Mouse (Mus musculus) heart, embryonic 11.5 days (tissue): ENCODE measurements around the gene Nme7. TPM values are rescaled to one million over a fixed set of nuclear protein-coding genes. Genes with fewer than 3 reads are reported as not detected.

ENCODE experiments used
- ATAC-seq: fragments of 200-750 bp; cut with Nextera tagmentation; replicated peaks from 2 replicates; pipeline ENCODE4 v1.8.0; 2017; ENCODE audit warnings: moderate library complexity; ENCODE audit not compliant: insufficient number of reproducible peaks, low FRiP score, low TSS enrichment
- H3K27ac ChIP-seq: fragments of 300-500 bp; sonication (generic); 2 replicates; pipeline ENCODE4 v1.5.1; 2014; ENCODE audit warnings: mild to moderate bottlenecking, low read depth, low read length
- H3K27me3 ChIP-seq: fragments of 300-500 bp; sonication (generic); 2 replicates; pipeline ENCODE4 v1.6.1; 2014; ENCODE audit warnings: mild to moderate bottlenecking, low read length, mixed read lengths; ENCODE audit not compliant: control insufficient read depth, insufficient read depth
- H3K36me3 ChIP-seq: fragments of 300-500 bp; sonication (generic); 2 replicates; pipeline ENCODE4 v1.6.1; 2014; ENCODE audit warnings: mild to moderate bottlenecking, low read length, moderate library complexity, mixed read lengths; ENCODE audit not compliant: control insufficient read depth, insufficient read depth
- H3K4me1 ChIP-seq: fragments of 300-500 bp; sonication (generic); 2 replicates; pipeline ENCODE4 v1.6.1; 2014; ENCODE audit warnings: low read length; ENCODE audit not compliant: control insufficient read depth, insufficient read depth
- H3K4me2 ChIP-seq: fragments of 300-500 bp; sonication (generic); 2 replicates; pipeline ENCODE4 v1.6.1; 2014; ENCODE audit warnings: mild to moderate bottlenecking, moderate library complexity
- H3K4me3 ChIP-seq: fragments of 300-500 bp; sonication (generic); 2 replicates; pipeline ENCODE4 v1.5.1; 2014; ENCODE audit warnings: low read depth, low read length
- H3K9ac ChIP-seq: fragments of 300-500 bp; sonication (generic); 2 replicates; pipeline ENCODE4 v1.6.1; 2014; ENCODE audit warnings: mild to moderate bottlenecking, low read depth, low read length, moderate library complexity
- H3K9me3 ChIP-seq: fragments of 300-500 bp; sonication (generic); replicated peaks from 2 replicates; pipeline ENCODE4 v1.6.1; 2016; ENCODE audit warnings: low read length; ENCODE audit not compliant: control insufficient read depth
- WGBS: fragments of 180-500 bp; shearing (Covaris S2); extraction: QIAGEN DNeasy Blood & Tissue Kit; methylation state at CpG from one replicate; pipeline ENCODE4 v1.1.7; 2014; ENCODE audit not compliant: insufficient replicate concordance; 5-methylcytosine and 5-hydroxymethylcytosine counted together
- polyA plus RNA-seq: library from polyadenylated mRNA; unstranded; fragments of >200 nt; fragmentation: Nextera tagmentation; extraction: Ambion mirVana; gene quantifications from 2 replicates; pipeline ENCODE4 v1.2.1, GENCODE M21; 2014

The Nme7 gene
- polyA plus RNA-seq, 1 experiment from 2014 or later = 22.2 TPM

DNA sequence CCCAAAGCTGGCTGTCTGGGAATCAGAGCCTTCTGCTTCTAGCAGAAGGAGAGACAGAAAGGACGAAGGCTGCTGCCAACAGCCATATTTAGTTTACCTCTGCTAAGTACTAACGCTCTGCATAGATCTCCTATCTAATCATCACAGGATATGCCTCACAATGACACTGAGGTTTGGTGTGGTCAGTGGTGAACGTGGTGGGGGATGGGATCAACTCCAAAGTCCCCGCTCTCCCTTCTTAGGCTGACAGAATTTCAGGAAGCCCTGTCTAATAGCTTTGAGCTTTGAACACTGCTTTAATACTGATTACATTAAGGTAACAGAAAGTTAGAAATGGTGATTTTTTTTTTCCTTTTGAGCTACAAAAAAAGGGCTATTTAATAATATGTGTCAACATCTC, 146.3 kb downstream of the Nme7 start:
- H3K4me2 ChIP-seq = no peak overlapping the region
- H3K9me3 ChIP-seq = no peaks in the 10 kb centered on the region
- no peak for ATAC-seq
- no peak overlapping the region for H3K9ac ChIP-seq
- peaks cover 43% of the 10 kb centered on the region for H3K4me1 ChIP-seq
- 47% methylated on average over 4 of the region's 4 CpGs for WGBS
- H3K36me3 ChIP-seq = peaks cover 12% of the 10 kb centered on the region
- 0 out of 2 replicates have a peak overlapping the region, but pooled peaks have one; percentile 35 for H3K27ac ChIP-seq
- no peaks in the 10 kb centered on the region for H3K27me3 ChIP-seq
- H3K4me3 ChIP-seq = no peak overlapping the region

DNA sequence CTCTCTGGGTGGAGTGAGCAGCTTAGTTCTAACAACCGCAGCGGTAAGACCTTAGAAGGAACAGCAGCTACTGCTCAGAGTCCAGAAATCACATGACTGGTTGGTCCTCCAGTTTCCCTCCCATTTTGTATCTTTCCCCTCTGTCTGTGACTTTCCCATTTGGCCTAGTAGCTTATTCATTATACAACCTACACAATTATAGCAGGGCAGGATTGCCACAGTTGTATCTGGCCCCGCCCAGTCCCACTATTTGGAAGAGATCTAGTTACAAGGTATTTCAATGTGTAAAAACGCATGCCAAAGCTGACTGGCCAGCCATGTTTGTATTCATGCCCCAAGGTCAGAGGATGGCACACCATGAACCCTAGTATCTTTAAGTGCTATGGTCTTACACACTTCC, 146.7 kb downstream of the Nme7 start:
- 82% methylated on average over 4 of the region's 4 CpGs for WGBS
- no peak for ATAC-seq
- no peak overlapping the region for H3K4me2 ChIP-seq

DNA sequence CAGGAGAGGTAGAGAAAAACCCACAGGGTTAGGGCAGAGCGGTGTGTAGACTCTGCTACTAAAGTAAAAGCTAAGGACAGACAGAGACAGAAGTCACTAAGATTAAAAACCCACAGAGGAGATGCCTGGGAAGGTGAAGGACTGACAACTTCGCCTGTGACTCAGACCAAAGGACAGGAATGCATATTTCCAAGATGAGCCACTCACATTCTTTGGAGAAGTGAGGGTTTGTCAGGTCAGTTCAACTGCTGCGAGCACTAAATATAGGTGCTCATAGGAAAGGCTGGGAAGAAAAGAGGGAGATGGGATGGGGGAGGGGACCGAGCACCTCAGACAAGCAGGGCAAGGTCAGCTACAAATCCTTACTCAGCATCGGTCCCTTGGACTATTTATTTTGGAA, 147.4 kb downstream of the Nme7 start:
- H3K36me3 ChIP-seq = peaks cover 12% of the 10 kb centered on the region
- WGBS = 50% methylated on average over 5 of the region's 5 CpGs
- ATAC-seq = no peak
- H3K9me3 ChIP-seq = no peaks in the 10 kb centered on the region
- H3K27me3 ChIP-seq = no peaks in the 10 kb centered on the region
- no peak overlapping the region for H3K4me3 ChIP-seq
- H3K27ac ChIP-seq = no peak overlapping the region
- peak overlapping the region; percentile 3; the same call in 1 of the 2 replicates for H3K4me2 ChIP-seq
- H3K9ac ChIP-seq = no peak overlapping the region
- H3K4me1 ChIP-seq = peaks cover 46% of the 10 kb centered on the region

More for the DNA sequence above, 146.7 kb downstream of the Nme7 start:
- peaks cover 12% of the 10 kb centered on the region for H3K36me3 ChIP-seq
- no peak overlapping the region for H3K4me3 ChIP-seq
- no peaks in the 10 kb centered on the region for H3K27me3 ChIP-seq
- no peaks in the 10 kb centered on the region for H3K9me3 ChIP-seq
- H3K4me1 ChIP-seq = peaks cover 43% of the 10 kb centered on the region
- no peak overlapping the region for H3K27ac ChIP-seq
- H3K9ac ChIP-seq = no peak overlapping the region

DNA sequence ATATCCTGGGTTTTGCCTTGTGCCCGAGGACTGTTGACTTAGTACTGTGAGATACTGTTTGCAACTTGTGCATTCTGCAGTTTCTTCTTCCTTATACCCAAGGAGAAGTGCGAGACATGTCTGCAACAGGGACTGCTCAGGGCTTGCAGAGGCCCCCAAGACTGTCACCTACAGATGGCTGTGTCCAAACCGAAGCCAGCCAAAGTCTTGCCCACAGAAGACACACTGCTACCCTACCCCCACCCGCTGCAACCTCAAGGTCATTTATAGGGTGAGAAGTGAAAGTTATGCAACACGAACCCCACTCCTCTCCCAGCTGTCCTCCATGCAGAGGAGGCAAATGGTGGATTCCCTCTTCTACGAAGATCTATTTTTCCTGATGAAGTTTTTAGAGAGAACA, 148.7 kb downstream of the Nme7 start:
- Histone ChIP-seq H3K9me3 (no peaks in the 10 kb centered on the region), H3K27me3 (no peaks in the 10 kb centered on the region), H3K4me3 (no peak overlapping the region), H3K4me2 (no peak overlapping the region), H3K36me3 (peaks cover 12% of the 10 kb centered on the region), H3K9ac (0 out of 2 replicates have a peak overlapping the region, but pooled peaks have one; percentile 34), H3K27ac (peak overlapping the region; percentile 57), H3K4me1 (peaks cover 46% of the 10 kb centered on the region)
- 82% methylated on average over 6 of the region's 6 CpGs for WGBS
- ATAC-seq = no peak

DNA sequence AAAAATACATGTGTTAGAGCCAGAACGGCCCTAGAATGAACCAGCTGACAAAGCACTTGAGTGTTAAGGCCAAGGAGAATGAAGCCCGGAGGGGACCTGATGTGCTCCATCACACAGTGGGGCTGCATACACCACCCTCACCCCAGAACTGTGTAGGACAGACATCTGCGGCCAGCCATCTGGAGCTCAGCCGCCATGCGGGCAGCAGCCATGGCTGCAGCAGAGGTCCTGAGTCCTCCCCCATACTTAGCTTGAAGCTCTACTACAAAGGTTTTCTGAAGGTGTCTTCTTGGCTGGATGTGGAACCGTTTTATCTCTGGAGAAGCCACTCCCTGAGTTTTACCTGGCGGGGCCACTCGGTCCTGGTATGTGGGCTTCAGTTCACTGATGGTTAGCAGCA, 149.2 kb downstream of the Nme7 start:
- Histone ChIP-seq H3K27me3 (peaks cover 2% of the 10 kb centered on the region; the same call in 1 of the 2 replicates), H3K4me1 (peaks cover 46% of the 10 kb centered on the region), H3K27ac (peak overlapping the region; percentile 57)

DNA sequence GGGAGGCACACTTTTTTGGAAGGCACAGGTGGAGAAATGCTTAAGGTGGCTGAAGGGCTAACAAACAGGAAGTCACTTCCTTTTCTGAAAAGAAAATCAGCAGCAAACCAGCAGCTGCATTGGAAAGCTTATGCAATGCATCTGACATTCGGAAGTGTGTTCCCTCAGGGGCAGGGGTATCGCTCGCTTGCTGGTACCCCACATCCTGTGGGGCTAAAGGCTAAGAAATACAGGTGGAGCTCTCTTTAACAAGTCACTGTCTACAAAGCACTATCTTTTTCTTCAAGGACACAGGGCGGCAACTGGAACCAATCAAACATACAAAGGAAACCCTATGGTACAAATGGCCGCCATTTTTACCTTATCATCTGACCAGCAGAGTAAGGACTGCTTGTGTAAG, 149.8 kb downstream of the Nme7 start:
- no peak overlapping the region for H3K27ac ChIP-seq
- H3K9me3 ChIP-seq = no peaks in the 10 kb centered on the region
- H3K27me3 ChIP-seq = peaks cover 5% of the 10 kb centered on the region
- peaks cover 44% of the 10 kb centered on the region for H3K4me1 ChIP-seq
- no peak overlapping the region for H3K9ac ChIP-seq
- H3K4me2 ChIP-seq = peak overlapping the region; percentile 80
- no peak for ATAC-seq
- 76% methylated on average over 5 of the region's 5 CpGs for WGBS
- H3K4me3 ChIP-seq = peak overlapping the region; percentile 75
- H3K36me3 ChIP-seq = peaks cover 12% of the 10 kb centered on the region

More for the DNA sequence above, 149.2 kb downstream of the Nme7 start:
- 81% methylated on average over 8 of the region's 8 CpGs for WGBS
- no peak overlapping the region for H3K9ac ChIP-seq
- H3K9me3 ChIP-seq = no peaks in the 10 kb centered on the region
- peak overlapping the region; percentile 80; the same call in 1 of the 2 replicates for H3K4me2 ChIP-seq
- peaks cover 12% of the 10 kb centered on the region for H3K36me3 ChIP-seq
- no peak for ATAC-seq
- no peak overlapping the region for H3K4me3 ChIP-seq

DNA sequence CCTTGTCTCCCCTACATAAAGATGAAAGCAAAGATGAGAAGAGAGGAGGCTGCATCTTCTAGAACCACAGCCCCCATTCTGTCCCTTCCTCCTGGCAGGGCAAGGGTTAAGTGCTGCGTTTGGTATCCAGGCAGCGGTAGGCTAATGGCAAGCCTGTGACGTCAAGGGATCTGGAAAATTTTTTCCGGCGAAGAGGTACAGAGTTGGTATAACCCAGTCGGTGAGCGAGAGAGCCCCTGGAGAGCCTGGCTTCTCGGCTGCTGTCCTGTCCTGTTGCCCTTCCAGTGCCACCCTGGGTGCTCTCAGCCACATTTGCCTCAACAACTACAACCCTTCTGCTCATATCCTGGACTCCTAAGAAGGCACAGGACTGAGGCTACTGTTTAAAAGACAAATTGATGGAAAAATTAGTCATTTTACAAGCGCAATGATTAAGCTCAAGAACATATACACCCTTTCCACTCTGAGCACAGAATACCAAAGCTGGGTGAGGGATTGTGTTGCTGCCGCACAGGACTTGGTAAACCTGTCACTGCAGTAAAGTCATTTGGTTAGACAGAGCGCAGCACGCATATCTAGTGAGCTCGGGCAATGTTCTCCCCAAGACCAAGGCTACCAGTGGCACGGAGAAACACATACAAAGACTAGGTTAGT, 151.0 kb downstream of the Nme7 start:
- peak overlapping the region; percentile 75 for H3K4me3 ChIP-seq
- peaks cover 38% of the 10 kb centered on the region for H3K4me1 ChIP-seq
- peaks cover 5% of the 10 kb centered on the region for H3K27me3 ChIP-seq
- 34% methylated on average over 14 of the region's 14 CpGs for WGBS
- H3K36me3 ChIP-seq = peaks cover 7% of the 10 kb centered on the region
- no peaks in the 10 kb centered on the region for H3K9me3 ChIP-seq
- H3K4me2 ChIP-seq = peak overlapping the region; percentile 80
- peak overlapping the region; percentile 79 for H3K9ac ChIP-seq
- H3K27ac ChIP-seq = peak overlapping the region; percentile 71
- ATAC-seq = no peak

DNA sequence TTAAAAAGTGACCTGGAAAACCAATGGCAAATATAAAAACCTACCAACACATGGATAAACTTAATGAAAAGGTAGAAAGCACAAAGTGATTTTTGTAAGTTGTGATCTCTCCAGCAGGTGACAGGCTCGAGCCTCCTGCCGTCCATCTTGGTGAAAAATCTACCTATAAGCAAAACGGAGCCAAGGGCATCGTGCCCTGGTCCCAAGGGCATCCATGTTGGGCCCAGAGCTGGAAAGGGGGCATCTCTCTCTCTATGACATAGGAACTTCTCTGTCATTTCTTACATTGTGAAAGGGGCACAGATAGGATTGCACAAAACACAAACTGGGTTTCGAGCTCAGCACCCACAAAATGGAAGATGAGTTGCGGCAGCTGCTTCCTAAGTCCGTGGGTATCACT, 151.7 kb downstream of the Nme7 start:
- Histone ChIP-seq H3K9me3 (no peaks in the 10 kb centered on the region), H3K27me3 (peaks cover 5% of the 10 kb centered on the region), H3K4me3 (peak overlapping the region; percentile 75), H3K4me2 (peak overlapping the region; percentile 80), H3K9ac (peak overlapping the region; percentile 99), H3K36me3 (peaks cover 6% of the 10 kb centered on the region), H3K4me1 (peaks cover 35% of the 10 kb centered on the region), H3K27ac (peak overlapping the region; percentile 91)
- 50% methylated on average over 7 of the region's 7 CpGs for WGBS
- no peak for ATAC-seq

DNA sequence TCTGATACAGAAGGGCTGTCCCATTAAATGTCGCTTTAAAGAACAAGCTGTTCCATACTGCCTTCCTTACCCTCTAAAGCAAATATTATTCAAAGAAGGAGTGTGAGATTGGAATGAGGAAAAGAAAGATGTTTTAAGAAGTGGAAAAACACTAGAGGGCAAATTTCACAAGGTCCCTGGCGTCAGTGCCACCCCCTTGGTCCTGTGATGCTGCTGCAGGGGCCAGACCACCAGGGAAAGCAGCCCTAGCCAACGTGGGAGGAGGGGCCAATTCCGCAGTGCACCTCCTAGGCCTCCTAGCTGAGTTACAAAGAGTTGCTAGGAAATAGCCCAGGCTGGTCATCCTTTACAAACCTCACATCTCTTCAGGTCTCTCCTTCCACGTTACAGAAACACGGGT, 152.1 kb downstream of the Nme7 start:
- Histone ChIP-seq H3K36me3 (peaks cover 6% of the 10 kb centered on the region), H3K9ac (peak overlapping the region; percentile 99), H3K4me1 (peaks cover 32% of the 10 kb centered on the region), H3K4me2 (peak overlapping the region; percentile 80), H3K9me3 (no peaks in the 10 kb centered on the region), H3K27ac (peak overlapping the region; percentile 91), H3K27me3 (peaks cover 5% of the 10 kb centered on the region), H3K4me3 (peak overlapping the region; percentile 75)
- WGBS = 17% methylated on average over 6 of the region's 6 CpGs
- no peak for ATAC-seq
